Mouse (Mus musculus): Measurements from ENCODE around the gene Fam124a. TPM values are rescaled to one million over a fixed set of nuclear protein-coding genes. Genes with fewer than 3 reads are reported as not detected.

Fam124a gene
- total RNA-seq, 2 experiments from 2014 or later: 22.8 to 25.6 TPM

GRCm38 (mm10) chr14:62580945-62581344 lies 25.4 kb downstream of the Fam124a start:
- H3K4me3 ChIP-seq: no peak overlapping the region
- DNase-seq (ENCODE audit: extremely low spot score in 1 of 2, low spot score in 2 of 2): no peak
- H3K27ac ChIP-seq: no peak overlapping the region
- TF ChIP-seq CTCF (IDR thresholded peaks at IDR 0.05): no peak
- intact Hi-C loops (cut with DNase I): no loop called here

GRCm38 (mm10) chr14:62581768-62582167 lies 26.2 kb downstream of the Fam124a start:
- no peak for TF ChIP-seq CTCF (IDR thresholded peaks at IDR 0.05)
- intact Hi-C loops (cut with DNase I): no loop called here
- no peak for DNase-seq (ENCODE audit: extremely low spot score in 1 of 2, low spot score in 2 of 2)
- no peak overlapping the region for H3K4me3 ChIP-seq
- no peak overlapping the region for H3K27ac ChIP-seq

- Histone ChIP-seq H3K27ac (peak overlapping the region; percentile 1; the same call in 1 of the 2 replicates), H3K4me3 (no peak overlapping the region)
- TF ChIP-seq CTCF (IDR thresholded peaks at IDR 0.05): no peak
- no peak for DNase-seq (ENCODE audit: extremely low spot score in 1 of 2, low spot score in 2 of 2)
- intact Hi-C loops (cut with DNase I): no loop called here
Observed at GRCm38 (mm10) chr14:62584637-62585036, 29.1 kb downstream of the Fam124a start.

- peak overlapping the region; percentile 55; the same call in 1 of the 2 replicates for H3K27ac ChIP-seq
- H3K4me3 ChIP-seq: no peak overlapping the region
- intact Hi-C loops (cut with DNase I): no loop called here
- DNase-seq (ENCODE audit: extremely low spot score in 1 of 2, low spot score in 2 of 2): no peak
- no peak for TF ChIP-seq CTCF (IDR thresholded peaks at IDR 0.05)
Observed at GRCm38 (mm10) chr14:62585338-62585737, 29.8 kb downstream of the Fam124a start.

- TF ChIP-seq CTCF (IDR thresholded peaks at IDR 0.05): no peak
- Histone ChIP-seq H3K4me3 (no peak overlapping the region), H3K27ac (no peak overlapping the region)
- no peak for DNase-seq (ENCODE audit: extremely low spot score in 1 of 2, low spot score in 2 of 2)
- intact Hi-C loops (cut with DNase I): no loop called here
Observed at GRCm38 (mm10) chr14:62600109-62600522, 44.6 kb downstream of the Fam124a start.

- Histone ChIP-seq H3K27ac (peak overlapping the region; percentile 17; the same call in 1 of the 2 replicates), H3K4me3 (no peak overlapping the region)
- intact Hi-C loops (cut with DNase I): no loop called here
- TF ChIP-seq CTCF (IDR thresholded peaks at IDR 0.05): no peak
- no peak for DNase-seq (ENCODE audit: extremely low spot score in 1 of 2, low spot score in 2 of 2)
Observed at GRCm38 (mm10) chr14:62602271-62602670, 46.7 kb downstream of the Fam124a start.

- Histone ChIP-seq H3K27ac (peak overlapping the region; percentile 17; the same call in 1 of the 2 replicates), H3K4me3 (no peak overlapping the region)
- no peak for TF ChIP-seq CTCF (IDR thresholded peaks at IDR 0.05)
- intact Hi-C loops (cut with DNase I): no loop called here
- DNase-seq (ENCODE audit: extremely low spot score in 1 of 2, low spot score in 2 of 2): no peak
Observed at GRCm38 (mm10) chr14:62602869-62603268, 47.3 kb downstream of the Fam124a start.

GRCm38 (mm10) chr14:62607791-62608196 lies 52.3 kb downstream of the Fam124a start:
- H3K4me3 ChIP-seq: no peak overlapping the region
- intact Hi-C loops (cut with DNase I): loop anchor here (2.0 kb wide), 2 partner anchors 53 to 115 kb away; partner anchors contain the start of gene Fam124a
- H3K27ac ChIP-seq: no peak overlapping the region
- TF ChIP-seq CTCF (IDR thresholded peaks at IDR 0.05): peak; percentile 40
- peak; percentile 31 to 36 for DNase-seq (ENCODE audit: extremely low spot score in 1 of 2, low spot score in 2 of 2)

- Histone ChIP-seq H3K4me3 (no peak overlapping the region), H3K27ac (no peak overlapping the region)
- intact Hi-C loops (cut with DNase I): no loop called here
- DNase-seq (ENCODE audit: extremely low spot score in 1 of 2, low spot score in 2 of 2): no peak
- no peak for TF ChIP-seq CTCF (IDR thresholded peaks at IDR 0.05)
Observed at GRCm38 (mm10) chr14:62609904-62610303, 54.4 kb downstream of the Fam124a start.

- intact Hi-C loops (cut with DNase I): no loop called here
- H3K27ac ChIP-seq: no peak overlapping the region; the same call in 1 of the 2 replicates
- TF ChIP-seq CTCF (IDR thresholded peaks at IDR 0.05): no peak
- no peak for DNase-seq (ENCODE audit: extremely low spot score in 1 of 2, low spot score in 2 of 2)
- no peak overlapping the region for H3K4me3 ChIP-seq
Observed at GRCm38 (mm10) chr14:62622393-62622792, 66.9 kb downstream of the Fam124a start.

- intact Hi-C loops (cut with DNase I): no loop called here
- H3K27ac ChIP-seq: no peak overlapping the region
- DNase-seq (ENCODE audit: extremely low spot score in 1 of 2, low spot score in 2 of 2): no peak
- TF ChIP-seq CTCF (IDR thresholded peaks at IDR 0.05): no peak
- H3K4me3 ChIP-seq: no peak overlapping the region
Observed at GRCm38 (mm10) chr14:62627951-62628350, 72.4 kb downstream of the Fam124a start.

- no peak for TF ChIP-seq CTCF (IDR thresholded peaks at IDR 0.05)
- intact Hi-C loops (cut with DNase I): loop anchor here (5.0 kb wide), 1 partner anchor 300 kb away; no protein-coding TSS in a partner anchor
- peak; percentile 30 to 33 for DNase-seq (ENCODE audit: extremely low spot score in 1 of 2, low spot score in 2 of 2)
- Histone ChIP-seq H3K4me3 (no peak overlapping the region), H3K27ac (peak overlapping the region; percentile 82)
Observed at GRCm38 (mm10) chr14:62637436-62638344, 82.2 kb downstream of the Fam124a start.

Data from left cerebral cortex, adult 2 months (tissue).